Mouse (Mus musculus) MEL (cell line): ENCODE measurements around the gene Kidins220.

Experiments used
- CTCF ChIP-seq, 3 experiments: IDR thresholded peaks in 2 of 3; conservative IDR thresholded peaks in 1 of 3; 2 replicates each; pipeline ENCODE4 v1.5.1; 2011 to 2012; ENCODE audit warnings: low read length in 3 of 3, low read depth in 2 of 3, mild to moderate bottlenecking in 2 of 3, improper control_type of control experiment in 1 of 3, inconsistent platforms in 1 of 3, mixed read lengths in 1 of 3, moderate library complexity in 1 of 3; ENCODE audit not compliant: control insufficient read depth in 1 of 3, insufficient read depth in 1 of 3, poor library complexity in 1 of 3, severe bottlenecking in 1 of 3
- ETS1 ChIP-seq: IDR thresholded peaks from 2 replicates; pipeline ENCODE4 v1.6.1; 2012; ENCODE audit warnings: low read depth, mild to moderate bottlenecking, inconsistent platforms, low read length, improper control_type of control experiment, moderate library complexity
- POLR2A ChIP-seq, 2 experiments: IDR thresholded peaks; 2 replicates each; pipeline ENCODE4 v1.6.1; 2011 to 2012; ENCODE audit warnings: low read length in 2 of 2, mild to moderate bottlenecking in 2 of 2, control low read depth in 1 of 2, improper control_type of control experiment in 1 of 2, low read depth in 1 of 2, moderate library complexity in 1 of 2; ENCODE audit not compliant: control insufficient read depth in 1 of 2, insufficient read depth in 1 of 2, poor library complexity in 1 of 2
- SMC3 ChIP-seq: IDR thresholded peaks from 2 replicates; pipeline ENCODE4 v1.6.1; 2011; ENCODE audit warnings: low read depth, low read length, improper control_type of control experiment
- TCF12 ChIP-seq: IDR thresholded peaks from 2 replicates; pipeline ENCODE4 v1.6.1; 2014; ENCODE audit warnings: low read depth, mild to moderate bottlenecking, inconsistent platforms, low read length, improper control_type of control experiment, moderate library complexity
- USF2 ChIP-seq, 2 experiments: IDR thresholded peaks; 2 replicates each; pipeline ENCODE4 v1.6.1; 2011 to 2012; ENCODE audit warnings: improper control_type of control experiment in 2 of 2, low read length in 2 of 2, borderline replicate concordance in 1 of 2, inconsistent platforms in 1 of 2, low read depth in 1 of 2, mild to moderate bottlenecking in 1 of 2; ENCODE audit not compliant: insufficient read depth in 1 of 2

DNA sequence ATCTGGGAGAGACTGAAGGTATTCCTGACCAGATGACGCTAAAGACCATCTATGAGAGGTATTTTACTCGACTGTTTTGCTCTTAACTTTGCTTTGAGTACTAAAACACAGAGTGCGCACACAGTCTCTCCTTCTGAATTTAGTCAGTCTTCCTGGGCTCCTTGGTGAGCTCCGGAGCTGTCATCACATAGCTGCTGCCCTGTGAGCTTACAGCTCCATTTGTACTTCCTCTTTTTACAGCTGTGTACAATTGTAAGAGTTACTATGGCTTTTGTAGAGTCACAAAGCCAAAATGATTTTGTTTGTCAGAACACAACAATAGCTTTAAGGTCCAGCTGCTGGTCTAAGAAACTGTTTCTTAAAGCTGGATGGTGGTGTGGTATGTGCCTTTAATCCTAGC, 42.3 kb downstream of the Kidins220 start:
- TF ChIP-seq CTCF (IDR thresholded peaks at IDR 0.05 in 2 of 3, conservative IDR thresholded peaks at IDR 0.05 in 1 of 3; ENCODE audit: control insufficient read depth in 1 of 3, insufficient read depth in 1 of 3, low read depth in 2 of 3, low read length in 3 of 3, poor library complexity in 1 of 3, severe bottlenecking in 1 of 3) (no peak), SMC3 (no peak), TCF12 (no peak), POLR2A (IDR thresholded peaks at IDR 0.05; ENCODE audit: control insufficient read depth in 1 of 2, insufficient read depth in 1 of 2, low read depth in 1 of 2, low read length in 2 of 2, poor library complexity in 1 of 2) (no peak), ETS1 (no peak), USF2 (IDR thresholded peaks at IDR 0.05; ENCODE audit: borderline replicate concordance in 1 of 2, insufficient read depth in 1 of 2, low read depth in 1 of 2, low read length in 2 of 2) (no peak)
